Mouse (Mus musculus) c-Kit-positive CD71-positive TER-119-negative erythroid progenitor cells, embryonic 14.5 days (primary cell): ENCODE measurements around the gene Pnp2.
"Not testable (repeated sequence)": the region's sequence is repeated elsewhere in the genome, so short reads cannot be mapped to it uniquely, and the experiment has no call there.

Experiments
- DNase-seq: peaks from one replicate; pipeline ENCODE4 v3.0.0-alpha.2; 2013; ENCODE audit warnings: low read depth

The Pnp2 gene

DNA sequence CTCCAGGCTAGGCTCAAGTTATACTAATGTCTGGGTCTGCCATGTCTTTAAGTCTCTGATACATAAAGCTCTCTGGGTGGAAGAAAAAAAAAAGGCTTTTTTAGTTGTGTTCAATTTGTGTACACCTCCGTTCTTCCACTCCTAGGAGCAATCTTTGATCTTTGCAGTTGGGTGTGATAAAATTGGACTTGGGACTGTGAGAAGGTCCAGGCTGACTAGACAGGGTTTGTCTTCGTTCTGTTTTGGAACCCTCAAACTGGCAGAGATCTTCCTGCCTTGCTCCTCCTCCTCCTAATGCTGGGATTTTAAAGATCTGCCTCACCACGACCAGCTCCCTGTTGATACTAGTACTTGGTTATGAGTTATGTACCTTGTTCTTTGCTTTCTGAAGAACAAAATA lies 1.4 kb downstream of the Pnp2 start:
- not testable (repeated sequence) for DNase-seq

DNA sequence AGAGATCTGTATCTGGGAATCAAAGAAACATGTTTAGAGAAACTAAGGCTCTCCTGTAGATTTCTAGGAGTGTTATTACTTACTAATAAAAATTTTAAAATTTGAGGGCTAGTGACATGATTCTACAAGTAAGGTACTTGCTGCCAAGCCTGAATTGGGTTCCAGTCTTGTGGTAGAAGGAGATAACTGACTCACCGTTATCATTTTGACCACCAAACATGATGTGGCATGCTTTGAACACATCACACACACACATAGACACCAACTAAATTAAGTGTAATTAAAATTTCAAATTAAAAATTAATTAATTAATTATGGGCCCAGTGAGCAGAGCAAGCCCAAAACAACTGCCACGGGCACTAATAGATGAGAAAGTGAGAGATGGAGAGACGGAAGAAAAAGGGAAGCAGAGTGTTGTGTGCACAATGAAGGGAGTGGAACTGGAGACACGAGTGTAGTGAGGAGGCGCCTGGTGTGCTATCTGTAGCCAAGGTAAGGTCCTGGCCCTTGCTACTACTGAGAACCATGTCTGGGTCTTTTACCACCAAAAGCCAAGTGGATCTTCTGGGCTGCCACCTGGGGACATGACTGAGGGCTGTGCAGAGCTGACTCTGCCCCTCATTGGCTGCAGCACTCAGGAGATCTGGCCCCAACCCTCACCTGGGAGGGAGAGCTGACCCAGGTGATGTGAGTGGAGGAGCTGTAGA lies 2.6 kb downstream of the Pnp2 start:
- not testable (repeated sequence) for DNase-seq

DNA sequence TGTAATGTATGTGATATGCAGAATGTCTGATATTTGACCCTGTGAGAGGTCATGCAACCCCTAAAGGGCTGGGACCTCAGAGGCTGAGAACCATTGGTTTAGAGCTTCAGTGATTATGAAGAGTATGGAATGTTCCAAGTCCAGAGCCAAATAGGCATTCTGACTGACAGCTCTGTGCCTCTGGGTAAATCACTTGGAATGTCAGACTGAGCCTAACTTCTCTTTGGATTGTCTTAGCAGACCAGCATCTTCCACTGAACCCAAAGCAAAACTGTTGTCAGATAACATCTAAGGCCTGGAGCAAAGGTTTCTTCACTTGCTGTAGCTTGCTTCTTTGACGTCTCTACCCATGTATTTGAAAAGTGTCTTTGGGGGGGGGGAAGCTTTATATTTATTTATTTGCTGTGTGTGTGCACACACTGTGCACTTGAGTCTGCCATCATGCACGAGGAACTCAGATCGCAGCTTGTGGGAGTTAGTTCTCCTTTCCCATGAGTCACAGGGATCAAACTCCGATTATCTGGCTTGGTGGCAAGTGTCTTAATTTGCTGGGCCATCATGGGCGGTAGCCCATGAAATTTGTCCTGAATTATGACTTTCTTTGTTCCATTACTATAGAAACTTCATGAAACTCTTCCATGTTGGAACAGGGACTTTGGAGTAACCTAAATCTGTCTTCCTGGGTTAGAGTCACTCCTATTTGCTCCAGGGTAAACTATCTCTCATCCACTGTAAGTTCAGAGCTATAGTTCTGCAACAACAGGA lies 12.6 kb downstream of the Pnp2 start:
- no peak for DNase-seq

- no peak for DNase-seq
These were observed 13.2 kb downstream of the Pnp2 start for GRCm38 (mm10) chr14:50969041-50969440.

DNA sequence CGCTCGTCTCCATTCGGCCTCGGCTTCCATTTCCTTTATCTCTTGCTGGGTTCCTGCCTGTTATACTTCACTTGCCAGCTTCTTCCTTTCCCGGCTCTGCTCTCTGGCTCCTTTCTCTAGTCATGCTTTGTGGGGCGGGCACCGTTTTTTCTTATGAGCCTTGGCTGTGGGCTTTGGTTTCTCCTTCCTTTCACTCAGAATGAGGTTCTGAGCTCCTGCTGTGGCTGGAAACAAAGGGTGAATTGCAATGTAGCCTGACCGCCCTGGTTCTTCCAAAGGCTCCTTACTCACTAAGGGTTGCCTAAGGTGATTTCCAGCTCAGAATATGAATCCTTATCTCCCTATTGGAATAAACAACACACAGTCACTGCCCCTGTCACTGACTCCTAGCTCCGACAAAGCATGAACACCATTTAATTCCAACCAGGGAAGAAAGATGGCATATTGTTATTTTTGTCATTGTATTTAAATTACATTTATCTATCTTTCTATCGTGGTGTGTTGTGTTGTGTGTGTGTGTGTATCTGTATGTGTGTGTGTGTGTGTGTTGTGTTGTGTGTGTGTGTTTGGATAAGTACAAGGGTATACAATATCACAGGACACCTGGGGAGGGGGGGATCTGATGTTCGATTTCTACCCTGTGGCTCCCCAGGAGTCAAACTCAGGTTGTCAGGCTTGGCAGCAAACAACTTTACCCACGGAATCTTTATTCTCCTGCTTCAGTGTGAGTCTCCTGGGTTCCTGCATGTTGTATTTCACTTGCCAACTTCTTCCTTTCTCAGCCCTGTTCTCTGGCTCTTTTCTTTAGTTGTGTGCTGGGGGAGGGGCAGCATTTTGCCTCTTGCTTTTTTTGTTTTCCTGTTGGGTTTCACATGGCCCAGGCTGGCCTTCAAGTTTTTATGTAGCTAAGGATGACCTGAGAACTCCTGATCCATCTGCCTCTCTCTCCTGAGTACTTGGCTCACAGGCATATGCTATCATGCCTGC lies 14.1 kb downstream of the Pnp2 start:
- no peak for DNase-seq

DNA sequence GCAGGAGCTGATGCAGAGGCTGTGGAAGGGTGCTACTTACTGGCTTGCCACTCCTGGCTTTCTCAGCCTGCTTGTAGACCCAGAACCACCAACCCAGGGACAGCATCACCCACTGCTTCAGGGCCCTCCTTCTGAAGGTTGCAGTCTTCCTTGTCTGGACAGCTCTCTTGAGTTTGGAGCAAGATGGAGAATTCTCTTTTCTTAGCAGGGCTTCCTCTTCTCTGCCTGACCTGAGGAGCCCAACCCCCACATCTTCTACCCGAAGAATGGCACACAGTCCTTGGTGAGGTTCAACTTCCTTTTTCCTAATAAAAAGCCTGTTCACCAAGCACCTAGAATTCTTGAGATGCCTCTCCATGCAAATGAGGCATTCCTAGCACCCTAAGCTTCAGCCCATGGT lies 15.0 kb downstream of the Pnp2 start:
- no peak for DNase-seq

DNA sequence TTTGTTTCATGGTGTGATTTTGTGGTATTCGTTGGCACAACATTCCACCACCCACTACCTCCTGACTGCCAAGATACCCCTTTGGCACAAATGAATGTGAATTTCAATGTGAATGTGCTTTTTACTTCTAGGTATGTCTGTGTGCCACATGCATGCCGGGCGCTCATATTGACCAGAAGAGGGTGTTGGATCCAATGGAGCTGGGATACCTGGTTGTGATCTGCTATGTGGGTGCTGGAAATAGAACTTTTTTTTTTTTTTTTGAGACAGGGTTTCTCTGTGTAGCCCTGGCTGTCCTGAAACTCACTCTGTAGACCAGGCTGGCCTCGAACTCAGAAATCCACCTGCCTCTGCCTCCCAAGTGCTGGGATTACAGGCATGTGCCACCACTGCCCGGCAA lies 17.3 kb downstream of the Pnp2 start:
- not testable (repeated sequence) for DNase-seq

- DNase-seq, result no peak
These were observed 17.9 kb downstream of the Pnp2 start for GRCm38 (mm10) chr14:50973700-50974099.

GRCm38 (mm10) chr14:50975001-50975400 lies 19.2 kb downstream of the Pnp2 start:
- DNase-seq, result no peak

DNA sequence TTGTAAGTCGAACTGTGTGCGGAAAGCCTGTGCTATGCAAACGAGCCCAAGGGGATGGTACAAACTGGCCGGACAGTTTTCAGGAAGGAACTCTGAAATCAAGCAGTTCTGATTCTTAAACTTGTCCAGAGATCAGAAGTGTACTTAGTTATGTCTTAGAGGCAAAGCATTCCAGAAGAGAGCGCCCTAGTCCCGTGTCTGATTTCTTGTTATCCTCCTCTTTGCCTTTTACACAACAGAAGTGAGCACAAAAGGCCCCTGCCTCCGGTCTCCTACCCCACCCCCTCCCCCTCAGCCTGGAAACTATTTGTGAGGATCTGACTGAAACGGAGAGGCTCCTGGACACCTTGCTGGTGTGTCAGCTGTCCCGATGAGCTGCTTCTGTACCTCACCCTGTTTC lies 20.9 kb downstream of the Pnp2 start:
- DNase-seq, result no peak

DNA sequence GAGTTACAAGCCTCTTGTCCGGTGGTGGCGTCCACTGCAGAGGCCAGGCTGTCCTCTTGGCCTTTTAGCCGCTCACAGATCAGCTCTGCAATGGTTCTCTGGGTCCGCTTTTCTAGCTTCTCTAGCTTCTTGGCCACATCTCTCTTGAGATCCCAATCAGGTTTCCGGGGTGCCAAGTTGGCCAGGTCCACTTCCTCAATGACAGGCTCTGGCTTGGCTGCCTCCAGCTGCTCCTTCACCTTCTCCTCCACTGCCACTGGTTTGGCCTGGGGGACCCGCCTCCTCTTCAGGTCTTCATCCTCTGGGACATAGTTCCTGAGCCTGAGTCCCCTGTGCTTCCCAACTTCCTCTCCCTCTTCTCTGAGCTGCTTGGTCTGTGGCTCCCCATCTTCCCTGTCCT lies 22.7 kb downstream of the Pnp2 start:
- DNase-seq, result not testable (repeated sequence)

GRCm38 (mm10) chr14:50979631-50980030 lies 23.8 kb downstream of the Pnp2 start:
- no peak for DNase-seq

DNA sequence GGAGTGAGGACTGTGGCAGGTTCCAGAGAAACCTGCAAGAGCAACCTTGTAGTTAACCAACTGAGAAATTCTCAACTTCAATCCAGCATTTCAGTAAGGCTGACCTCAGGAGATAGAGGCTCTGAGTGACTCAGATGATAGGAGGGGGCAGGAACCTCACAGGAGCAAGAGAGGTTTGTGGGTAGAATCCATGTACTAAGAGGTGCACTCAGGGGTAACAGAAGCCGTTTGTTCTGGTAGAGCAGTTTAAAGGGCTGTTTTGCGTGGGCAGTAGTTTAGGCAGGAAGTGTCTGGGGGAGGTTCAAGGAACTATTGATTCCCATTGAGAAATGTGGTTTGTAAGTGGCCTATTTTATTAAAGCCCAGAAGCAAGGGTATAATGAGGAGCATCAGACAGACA lies 25.4 kb downstream of the Pnp2 start:
- no peak for DNase-seq

- no peak for DNase-seq
These were observed 26.0 kb downstream of the Pnp2 start for GRCm38 (mm10) chr14:50981837-50982236.

DNA sequence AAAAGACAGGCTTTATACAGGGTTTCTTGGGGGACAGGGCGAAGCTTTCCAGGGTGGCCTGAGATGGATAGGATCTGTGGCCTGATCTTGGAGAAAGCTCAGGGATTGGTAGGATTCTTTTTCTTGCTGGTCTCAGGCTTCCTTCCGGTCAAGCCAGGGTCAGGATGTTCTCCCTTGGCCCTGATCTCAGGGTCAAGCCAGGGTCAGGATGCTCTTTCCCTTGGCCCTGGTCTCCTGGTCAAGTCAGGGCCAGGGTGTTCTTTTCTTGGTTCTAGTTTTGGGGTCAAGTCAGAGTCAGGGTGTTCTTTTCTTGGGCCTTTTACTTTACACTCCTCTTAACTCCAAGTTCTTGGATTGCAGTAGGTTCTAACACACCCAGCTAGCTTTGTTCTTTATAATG lies 31.9 kb downstream of the Pnp2 start:
- DNase-seq, result no peak

DNA sequence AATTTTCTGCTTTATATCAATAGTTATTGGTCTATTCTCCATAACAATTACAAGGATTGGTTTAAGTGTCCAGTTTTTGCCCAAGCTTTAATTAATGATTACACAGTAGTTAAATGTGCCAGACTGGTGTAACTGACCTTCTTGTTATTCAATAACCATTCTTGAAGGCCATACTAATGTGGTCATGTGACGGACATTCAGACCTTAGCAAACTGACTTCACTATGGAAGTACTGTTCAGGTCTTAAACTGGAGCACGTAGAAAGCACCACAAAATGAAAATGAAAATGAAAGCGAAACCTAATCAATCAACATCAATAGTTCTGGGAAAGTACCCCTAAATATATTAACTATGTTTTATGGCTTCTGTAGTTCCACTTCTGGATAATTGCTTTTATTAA lies 35.2 kb downstream of the Pnp2 start:
- DNase-seq, result no peak

GRCm38 (mm10) chr14:50997088-50997487 lies 41.3 kb downstream of the Pnp2 start:
- no peak for DNase-seq

DNA sequence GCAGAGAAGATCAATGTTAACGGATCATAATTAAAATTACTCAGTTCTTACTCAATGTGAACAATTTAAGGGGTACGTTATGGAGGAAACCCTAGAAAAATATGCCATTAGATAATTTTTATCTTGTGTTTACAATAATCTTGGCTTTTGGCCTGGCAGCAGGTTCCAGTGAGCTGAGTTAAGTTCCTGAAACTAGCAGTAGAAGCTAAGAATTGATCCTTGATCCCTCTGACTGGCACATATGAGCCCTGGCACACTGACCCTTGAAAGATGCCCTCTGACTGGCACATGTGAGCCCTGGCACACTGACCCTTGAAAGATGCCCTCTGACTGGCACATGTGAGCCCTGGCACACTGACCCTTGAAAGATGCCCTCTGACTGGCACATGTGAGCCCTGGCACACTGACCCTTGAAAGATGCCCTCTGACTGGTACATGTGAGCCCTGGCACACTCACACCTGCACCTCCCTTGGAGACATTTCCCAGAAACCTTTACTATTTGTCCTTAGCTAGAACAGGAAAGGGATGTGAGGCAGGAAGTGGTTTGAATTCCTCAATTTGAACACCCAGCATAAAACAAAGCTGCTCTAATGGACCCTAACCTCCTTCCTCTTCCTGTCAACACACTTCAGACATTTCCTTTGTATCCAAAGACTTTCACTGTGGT lies 42.3 kb downstream of the Pnp2 start:
- no peak for DNase-seq

DNA sequence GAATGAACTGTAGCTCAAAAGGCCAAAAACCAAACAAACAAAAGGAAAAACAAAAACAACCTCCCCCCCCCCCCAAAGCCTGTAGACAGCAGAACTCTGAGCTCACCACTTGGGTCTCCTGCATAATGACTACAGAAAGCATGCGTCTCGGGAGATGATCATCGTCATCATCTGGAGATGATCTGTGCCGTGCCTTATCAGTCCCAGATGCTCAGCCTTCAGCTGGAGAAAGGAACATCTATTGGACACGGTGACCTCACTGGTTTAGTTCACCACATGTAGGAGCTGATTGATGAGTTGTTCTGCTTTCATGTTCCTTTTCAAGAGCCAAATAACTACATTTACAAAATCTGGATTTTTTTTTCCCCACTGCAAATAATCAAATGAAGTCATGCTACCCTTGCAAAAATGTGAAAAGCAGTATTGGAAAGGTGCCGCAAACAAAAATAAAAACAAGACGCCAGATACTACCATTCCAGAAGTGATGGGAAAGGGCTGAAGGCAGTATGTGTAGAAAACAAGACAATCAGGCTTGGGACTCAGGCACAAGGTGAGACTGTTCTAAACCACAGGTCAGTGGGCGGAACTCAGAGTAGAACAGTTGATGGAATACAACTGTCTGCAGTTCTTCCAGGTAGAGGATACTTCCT lies 51.5 kb downstream of the Pnp2 start, which contains the start of gene Rnase10:
Gene Rnase10 (plus strand): TSS at position 600 of the 650 bp plus-strand sequence.
- no peak for DNase-seq

DNA sequence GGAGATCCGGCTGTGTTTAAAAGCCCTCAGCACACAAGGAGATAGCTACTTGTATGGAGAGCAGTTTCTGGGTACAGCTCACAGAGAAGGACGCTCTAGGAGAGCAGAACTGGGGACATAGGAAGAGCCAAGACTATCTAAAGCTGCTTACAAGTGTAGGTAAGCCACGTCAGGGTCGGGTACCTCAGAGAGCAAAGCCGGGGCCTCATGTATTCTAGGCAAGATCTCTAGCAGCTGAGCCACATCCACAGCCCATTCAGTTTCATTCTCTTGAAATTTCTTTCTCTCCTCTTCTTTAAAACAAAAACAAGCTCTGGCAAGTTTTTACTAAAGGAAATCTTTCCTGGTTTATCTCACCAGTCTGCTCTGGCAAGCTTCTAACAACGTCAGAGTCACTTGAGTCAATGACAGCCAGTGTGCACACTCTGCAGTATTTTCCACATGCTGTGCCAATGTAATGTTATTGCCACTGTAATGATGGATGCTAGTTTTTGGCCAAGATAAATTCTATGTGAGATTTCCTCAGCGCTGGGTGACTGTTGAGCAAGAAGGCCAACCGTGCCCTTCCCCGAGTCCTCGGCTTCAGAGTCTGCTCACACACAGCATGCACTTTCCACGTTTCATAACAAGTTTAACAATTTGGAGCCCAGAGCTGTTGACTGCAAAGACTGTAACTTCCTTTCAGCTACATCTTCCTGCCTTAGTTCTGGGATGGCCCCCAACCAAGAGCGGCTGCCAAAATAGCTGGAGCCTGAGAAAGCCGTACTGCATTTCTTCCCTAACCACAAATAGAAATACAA lies 52.3 kb downstream of the Pnp2 start:
- no peak for DNase-seq
